Mouse (Mus musculus): Measurements from ENCODE around the gene Hvcn1.
"Not testable (repeated sequence)": the region's sequence is repeated elsewhere in the genome, so short reads cannot be mapped to it uniquely, and the experiment has no call there.

Gene Hvcn1

DNA sequence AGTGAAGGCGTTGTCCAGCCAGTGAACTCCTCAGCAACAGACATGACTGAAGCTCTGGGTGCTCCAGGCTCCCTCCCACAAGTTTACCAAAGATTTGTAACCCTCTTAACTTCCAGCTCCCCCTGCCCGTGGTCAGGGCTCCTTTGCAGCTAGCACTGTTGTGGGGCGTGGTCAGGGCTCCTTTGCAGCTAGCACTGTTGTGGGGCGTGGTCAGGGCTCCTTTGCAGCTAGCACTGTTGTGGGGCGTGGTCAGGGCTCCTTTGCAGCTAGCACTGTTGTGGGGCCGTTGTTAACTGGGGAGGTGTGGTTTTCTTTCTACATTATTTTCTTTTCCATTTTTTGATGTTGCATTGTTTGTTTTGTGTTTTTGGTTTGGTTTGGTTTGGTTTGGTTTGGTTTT lies 21.7 kb upstream of the Hvcn1 start:
- not testable (repeated sequence) for H3K36me3 ChIP-seq (ENCODE audit: control insufficient read depth, insufficient read depth, low read length, poor library complexity, severe bottlenecking); DNase-seq (ENCODE audit: low read depth, low spot score); H3K27me3 ChIP-seq (ENCODE audit: control insufficient read depth, insufficient read depth, low read length, poor library complexity, severe bottlenecking)

GRCm38 (mm10) chr5:122189115-122189514 lies 17.5 kb upstream of the Hvcn1 start:
- no peak for DNase-seq (ENCODE audit: low read depth, low spot score)

DNA sequence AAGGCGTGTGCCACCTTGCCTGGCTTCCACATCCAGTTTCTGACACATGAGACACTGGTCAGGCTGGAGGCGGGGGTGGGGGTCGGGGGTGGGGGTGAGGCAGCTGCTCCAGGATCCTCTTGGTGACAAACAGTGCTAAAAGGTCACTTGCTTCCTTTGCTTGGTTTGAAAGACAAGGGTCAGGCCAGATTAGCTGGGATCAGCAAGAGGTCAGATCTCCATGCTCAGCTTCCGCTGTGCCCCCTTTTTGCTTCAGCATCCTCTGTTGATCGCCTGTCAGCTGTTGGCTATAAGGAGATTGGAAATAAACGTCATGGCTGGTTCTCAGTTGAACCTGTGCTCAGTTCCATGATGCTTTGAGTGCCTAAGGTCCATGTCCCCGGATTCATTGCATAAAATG lies 16.1 kb upstream of the Hvcn1 start:
- Histone ChIP-seq H3K27me3 (ENCODE audit: control insufficient read depth, insufficient read depth, low read length, poor library complexity, severe bottlenecking) (no peaks in the 10 kb centered on the region), H3K36me3 (ENCODE audit: control insufficient read depth, insufficient read depth, low read length, poor library complexity, severe bottlenecking) (no peaks in the 10 kb centered on the region)
- DNase-seq (ENCODE audit: low read depth, low spot score), result no peak

More at GRCm38 (mm10) chr5:122189115-122189514, 17.5 kb upstream of the Hvcn1 start:
- H3K36me3 ChIP-seq (ENCODE audit: control insufficient read depth, insufficient read depth, low read length, poor library complexity, severe bottlenecking), result no peaks in the 10 kb centered on the region
- H3K27me3 ChIP-seq (ENCODE audit: control insufficient read depth, insufficient read depth, low read length, poor library complexity, severe bottlenecking), result no peaks in the 10 kb centered on the region

- no peak for DNase-seq (ENCODE audit: low read depth, low spot score)
- no peaks in the 10 kb centered on the region for H3K27me3 ChIP-seq (ENCODE audit: control insufficient read depth, insufficient read depth, low read length, poor library complexity, severe bottlenecking)
- no peaks in the 10 kb centered on the region for H3K36me3 ChIP-seq (ENCODE audit: control insufficient read depth, insufficient read depth, low read length, poor library complexity, severe bottlenecking)
These were observed 15.1 kb upstream of the Hvcn1 start for GRCm38 (mm10) chr5:122191269-122192063.

DNA sequence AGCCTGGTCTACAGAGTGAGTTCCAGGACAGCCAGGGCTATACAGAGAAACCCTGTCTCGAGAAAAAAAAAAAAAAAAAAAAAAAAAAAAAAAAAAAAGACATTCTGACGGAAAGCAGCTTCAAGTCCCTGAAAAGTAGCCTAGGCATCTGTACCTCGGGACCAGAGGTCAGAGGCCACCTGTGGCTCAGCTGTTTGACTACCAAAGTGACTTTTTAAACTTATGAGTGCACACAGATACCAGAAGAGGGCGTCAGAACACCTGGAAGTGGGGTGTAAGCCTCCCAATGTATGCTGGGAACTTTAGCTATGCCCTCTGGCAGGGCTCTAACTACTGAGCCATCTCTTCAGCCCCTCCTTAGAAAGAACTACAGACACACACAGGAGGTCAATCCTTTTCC lies 14.3 kb upstream of the Hvcn1 start:
- no peaks in the 10 kb centered on the region for H3K27me3 ChIP-seq (ENCODE audit: control insufficient read depth, insufficient read depth, low read length, poor library complexity, severe bottlenecking)
- no peaks in the 10 kb centered on the region for H3K36me3 ChIP-seq (ENCODE audit: control insufficient read depth, insufficient read depth, low read length, poor library complexity, severe bottlenecking)
- DNase-seq (ENCODE audit: low read depth, low spot score), result peak; percentile 76

- DNase-seq (ENCODE audit: low read depth, low spot score), result no peak
- Histone ChIP-seq H3K27me3 (ENCODE audit: control insufficient read depth, insufficient read depth, low read length, poor library complexity, severe bottlenecking) (no peaks in the 10 kb centered on the region), H3K36me3 (ENCODE audit: control insufficient read depth, insufficient read depth, low read length, poor library complexity, severe bottlenecking) (no peaks in the 10 kb centered on the region)
These were observed 5.7 kb upstream of the Hvcn1 start for GRCm38 (mm10) chr5:122200872-122201271.

DNA sequence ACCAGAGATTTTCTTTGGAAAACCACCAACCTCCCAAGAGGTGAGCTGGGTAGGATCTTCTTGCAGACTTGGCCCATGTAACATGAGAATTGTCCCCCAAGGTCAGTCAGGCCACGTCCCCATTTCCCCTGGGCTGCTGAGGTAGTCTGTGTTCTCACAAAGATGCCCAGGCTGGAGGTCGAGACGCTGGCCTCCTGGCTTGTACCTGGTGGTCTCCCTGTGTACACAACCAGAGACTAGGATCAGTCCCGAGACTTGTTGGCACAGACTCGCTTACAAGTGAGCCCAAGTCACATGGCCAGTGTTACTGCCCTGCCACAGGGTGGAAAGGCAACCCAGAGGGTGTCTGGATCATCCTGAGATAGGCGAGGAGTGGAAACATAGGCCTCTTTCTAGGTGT lies 4.7 kb upstream of the Hvcn1 start:
- Histone ChIP-seq H3K36me3 (ENCODE audit: control insufficient read depth, insufficient read depth, low read length, poor library complexity, severe bottlenecking) (no peaks in the 10 kb centered on the region), H3K27me3 (ENCODE audit: control insufficient read depth, insufficient read depth, low read length, poor library complexity, severe bottlenecking) (no peaks in the 10 kb centered on the region)
- no peak for DNase-seq (ENCODE audit: low read depth, low spot score)

GRCm38 (mm10) chr5:122204180-122204579 lies 2.4 kb upstream of the Hvcn1 start:
- no peaks in the 10 kb centered on the region for H3K36me3 ChIP-seq (ENCODE audit: control insufficient read depth, insufficient read depth, low read length, poor library complexity, severe bottlenecking)
- H3K27me3 ChIP-seq (ENCODE audit: control insufficient read depth, insufficient read depth, low read length, poor library complexity, severe bottlenecking), result no peaks in the 10 kb centered on the region
- no peak for DNase-seq (ENCODE audit: low read depth, low spot score)

- peak; percentile 30 for DNase-seq (ENCODE audit: low read depth, low spot score)
- no peaks in the 10 kb centered on the region for H3K27me3 ChIP-seq (ENCODE audit: control insufficient read depth, insufficient read depth, low read length, poor library complexity, severe bottlenecking)
- H3K36me3 ChIP-seq (ENCODE audit: control insufficient read depth, insufficient read depth, low read length, poor library complexity, severe bottlenecking), result peaks cover 5% of the 10 kb centered on the region
These were observed 2.3 kb downstream of the Hvcn1 start for GRCm38 (mm10) chr5:122208909-122209308.

GRCm38 (mm10) chr5:122209591-122210368 lies 3.2 kb downstream of the Hvcn1 start:
- peaks cover 5% of the 10 kb centered on the region for H3K36me3 ChIP-seq (ENCODE audit: control insufficient read depth, insufficient read depth, low read length, poor library complexity, severe bottlenecking)
- no peaks in the 10 kb centered on the region for H3K27me3 ChIP-seq (ENCODE audit: control insufficient read depth, insufficient read depth, low read length, poor library complexity, severe bottlenecking)
- peak; percentile 90 for DNase-seq (ENCODE audit: low read depth, low spot score)

GRCm38 (mm10) chr5:122210890-122211289 lies 4.3 kb downstream of the Hvcn1 start:
- DNase-seq (ENCODE audit: low read depth, low spot score), result peak; percentile 23
- peaks cover 5% of the 10 kb centered on the region for H3K36me3 ChIP-seq (ENCODE audit: control insufficient read depth, insufficient read depth, low read length, poor library complexity, severe bottlenecking)
- no peaks in the 10 kb centered on the region for H3K27me3 ChIP-seq (ENCODE audit: control insufficient read depth, insufficient read depth, low read length, poor library complexity, severe bottlenecking)

DNA sequence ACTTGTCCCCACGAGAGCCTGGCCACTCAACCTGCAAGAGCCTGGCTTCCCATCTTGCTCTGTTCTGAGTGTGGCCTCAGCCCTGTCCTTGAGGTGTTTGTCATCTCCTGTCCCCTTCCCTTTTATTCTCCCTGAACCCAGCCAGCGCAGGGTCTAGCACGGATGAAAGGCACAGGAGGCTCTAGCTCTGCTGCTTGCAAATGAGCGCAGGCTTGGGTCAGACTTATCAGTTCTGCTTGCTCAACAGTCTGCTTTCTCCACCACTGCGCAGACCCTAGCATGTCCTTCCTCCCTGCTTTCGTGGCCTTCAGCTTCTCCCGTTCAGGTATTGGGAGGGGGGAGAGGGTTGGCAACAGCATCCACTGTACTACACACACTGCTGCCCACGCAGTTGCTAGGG lies 5.5 kb downstream of the Hvcn1 start:
- peak; percentile 52 for DNase-seq (ENCODE audit: low read depth, low spot score)
- Histone ChIP-seq H3K36me3 (ENCODE audit: control insufficient read depth, insufficient read depth, low read length, poor library complexity, severe bottlenecking) (peaks cover 11% of the 10 kb centered on the region), H3K27me3 (ENCODE audit: control insufficient read depth, insufficient read depth, low read length, poor library complexity, severe bottlenecking) (no peaks in the 10 kb centered on the region)

DNA sequence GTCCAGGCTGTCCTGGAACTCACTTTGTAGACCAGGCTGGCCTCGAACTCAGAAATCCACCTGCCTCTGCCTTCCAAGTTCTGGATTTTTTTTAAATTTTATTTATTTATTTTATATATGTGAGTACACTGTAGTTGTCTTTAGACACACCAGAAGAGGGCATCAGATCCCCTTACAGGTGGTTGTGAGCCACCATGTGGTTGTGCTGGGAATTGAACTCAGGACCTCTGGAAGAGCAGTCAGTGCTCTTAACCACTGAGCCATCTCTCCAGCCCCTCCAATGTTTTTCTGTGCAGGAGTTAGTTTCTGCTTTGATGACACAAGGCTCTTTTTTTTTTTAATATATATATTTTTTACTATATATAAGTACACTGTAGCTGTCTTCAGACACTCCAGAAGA lies 6.2 kb downstream of the Hvcn1 start:
- peak; percentile 53 for DNase-seq (ENCODE audit: low read depth, low spot score)
- not testable (repeated sequence) for H3K27me3 ChIP-seq (ENCODE audit: control insufficient read depth, insufficient read depth, low read length, poor library complexity, severe bottlenecking)
- H3K36me3 ChIP-seq (ENCODE audit: control insufficient read depth, insufficient read depth, low read length, poor library complexity, severe bottlenecking), result peaks cover 13% of the 10 kb centered on the region

- Histone ChIP-seq H3K36me3 (ENCODE audit: control insufficient read depth, insufficient read depth, low read length, poor library complexity, severe bottlenecking) (peaks cover 16% of the 10 kb centered on the region), H3K27me3 (ENCODE audit: control insufficient read depth, insufficient read depth, low read length, poor library complexity, severe bottlenecking) (no peaks in the 10 kb centered on the region)
- peak; percentile 67 for DNase-seq (ENCODE audit: low read depth, low spot score)
These were observed 7.3 kb downstream of the Hvcn1 start for GRCm38 (mm10) chr5:122213861-122214260.

DNA sequence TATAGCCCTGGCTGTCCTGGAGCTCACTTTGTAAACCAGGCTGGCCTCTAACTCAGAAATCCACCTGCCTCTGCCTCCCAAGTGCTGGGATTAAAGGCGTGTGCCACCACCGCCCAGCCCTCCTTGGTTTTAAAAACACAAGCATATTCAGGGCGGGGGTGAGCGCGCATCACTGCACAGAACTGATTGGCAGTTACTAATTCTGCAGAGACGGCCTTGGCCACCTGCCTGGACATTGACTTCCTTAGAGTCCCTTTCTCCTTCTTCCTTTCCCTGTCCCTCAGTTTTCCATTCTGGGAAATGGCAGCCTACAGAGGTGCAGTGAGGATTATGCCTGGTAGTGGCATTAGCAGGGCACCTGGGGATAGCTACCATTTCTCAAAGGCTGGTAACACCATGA lies 11.0 kb downstream of the Hvcn1 start:
- no peak for DNase-seq (ENCODE audit: low read depth, low spot score)
- no peaks in the 10 kb centered on the region for H3K27me3 ChIP-seq (ENCODE audit: control insufficient read depth, insufficient read depth, low read length, poor library complexity, severe bottlenecking)
- H3K36me3 ChIP-seq (ENCODE audit: control insufficient read depth, insufficient read depth, low read length, poor library complexity, severe bottlenecking), result peaks cover 30% of the 10 kb centered on the region
